Comparison of ENCODE assay signal across 9 mouse cellular contexts in genomic region chrX:20770697-20771381, GRCm38 (mm10). TPM values are rescaled to one million over a fixed set of nuclear protein-coding genes. Genes with fewer than 3 reads are reported as not detected.
DNase-seq lines count a peak whose midpoint lies in the region; ATAC-seq and TF ChIP-seq lines count a peak whose summit lies in the region.
"Had no signal": no experiment of that assay in that cellular context is flagged by ENCODE, and none has a peak within 500 bp of the region (broad histone marks: within the 10 kb centered on the region; RNA-seq: fewer than 3 reads in every experiment).

No protein-coding gene starts in this region.

- no peaks in the 10 kb centered on the region for H3K4me1 ChIP-seq in heart, adult 2 months (ENCODE audit: control insufficient read depth, insufficient read depth, low read length)
- no peaks in the 10 kb centered on the region for H3K4me1 ChIP-seq in liver, postnatal 0 days (ENCODE audit: insufficient read depth)
- H3K4me1 ChIP-seq: heart, embryonic 15.5 days had no signal

- WGBS in heart, adult 2 months: 0% methylated on average over 1 of the region's 1 CpGs
- WGBS in large intestine, adult 2 months: 12% methylated on average over 1 of the region's 1 CpGs
- 17% methylated on average over 1 of the region's 1 CpGs for WGBS in liver, postnatal 0 days (ENCODE audit: insufficient replicate concordance)

- no peak overlapping the region for H3K9ac ChIP-seq in heart, adult 2 months (ENCODE audit: low read depth, low read length)
- H3K9ac ChIP-seq in liver, postnatal 0 days (replicated peaks): no peak overlapping the region
- H3K9ac ChIP-seq: heart, embryonic 15.5 days had no signal

- no peaks in the 10 kb centered on the region for H3K79me2 ChIP-seq in heart, adult 2 months (replicated peaks; ENCODE audit: control insufficient read depth, insufficient read depth, low read length)

- 0 out of 2 replicates have a peak, but pooled peaks have one; percentile 42 for TF ChIP-seq EP300 in heart, adult 2 months (IDR thresholded peaks at IDR 0.05; ENCODE audit: insufficient read depth, low read depth, low read length)
- no peak for TF ChIP-seq EP300 in liver, postnatal 0 days (IDR thresholded peaks at IDR 0.05; ENCODE audit: low read depth)

- H3K27ac ChIP-seq in heart, adult 2 months: no peak overlapping the region
- no peak overlapping the region for H3K27ac ChIP-seq in liver, postnatal 0 days (ENCODE audit: low read depth)
- H3K27ac ChIP-seq: heart, embryonic 15.5 days had no signal

- no peaks in the 10 kb centered on the region for H3K27me3 ChIP-seq in heart, adult 2 months (ENCODE audit: control insufficient read depth, insufficient read depth, low read length)
- H3K27me3 ChIP-seq in liver, postnatal 0 days (ENCODE audit: insufficient read depth, low read length): no peaks in the 10 kb centered on the region
- H3K27me3 ChIP-seq: heart, embryonic 15.5 days had no signal

- peak; percentile 71 for ATAC-seq in liver, postnatal 0 days

- TF ChIP-seq POLR2A in heart, adult 2 months (IDR thresholded peaks at IDR 0.05; ENCODE audit: insufficient read depth, low read depth, low read length): no peak

- H3K9me3 ChIP-seq in liver, postnatal 0 days (ENCODE audit: low read length): no peaks in the 10 kb centered on the region
- H3K9me3 ChIP-seq: heart, embryonic 15.5 days had no signal

- H3K36me3 ChIP-seq in heart, adult 2 months (ENCODE audit: control insufficient read depth, insufficient read depth, low read length): no peaks in the 10 kb centered on the region
- H3K36me3 ChIP-seq in liver, postnatal 0 days (replicated peaks; ENCODE audit: insufficient read depth, low read length): no peaks in the 10 kb centered on the region
- H3K36me3 ChIP-seq: heart, embryonic 15.5 days had no signal

- DNase-seq in CD4-positive, CD25-positive, alpha-beta regulatory T cell, adult 2 months (ENCODE audit: low read depth, low spot score): peak; percentile 90
- peak; percentile 70 for DNase-seq in adrenal gland, adult 8-10 months
- DNase-seq in embryo, embryonic 11 days: peak; percentile 71
- peak; percentile 74 to 90 for DNase-seq in heart, adult 2 months
- peak; percentile 55 for DNase-seq in large intestine, adult 2 months (ENCODE audit: low read depth, low spot score)
- DNase-seq in liver, postnatal 0 days: peak; percentile 86
- DNase-seq in ovary, postnatal 10 days (ENCODE audit: low spot score): peak; percentile 71
- DNase-seq in thymus, postnatal 10 days (ENCODE audit: low spot score in 2 of 2): peak; percentile 59 to 78

- H3K4me3 ChIP-seq in heart, adult 2 months: no peak overlapping the region
- no peak overlapping the region for H3K4me3 ChIP-seq in liver, postnatal 0 days (ENCODE audit: low read depth, low read length)
- H3K4me3 ChIP-seq: heart, embryonic 15.5 days had no signal

- intact Hi-C loops in heart, adult 2 months (cut with DNase I): loop anchor here (2.0 kb wide), 1 partner anchor 108 kb away; no protein-coding TSS in a partner anchor

- peak; percentile 94 for TF ChIP-seq CTCF in heart, adult 2 months (IDR thresholded peaks at IDR 0.05)
- peak; percentile 86 for TF ChIP-seq CTCF in liver, postnatal 0 days (IDR thresholded peaks at IDR 0.05; ENCODE audit: low read depth)

- no peak overlapping the region for H3K4me2 ChIP-seq in liver, postnatal 0 days (ENCODE audit: low read depth, low read length)
- H3K4me2 ChIP-seq: heart, embryonic 15.5 days had no signal

RNA-seq across cellular contexts. Expression of gene Araf, which starts 26.8 kb away (rescaled TPM):
- total RNA-seq in adrenal gland, adult 8-10 months (2022): 100 to 1,000 TPM; 135 to 208 (median 162) TPM
- 10 to 100 TPM; 81.1 to 88.0 TPM for total RNA-seq in heart, adult 2 months (2021)
- 135 and 169 TPM in 2 replicates for polyA plus RNA-seq in heart, adult 2 months (2012; rRNA removed)
- polyA plus RNA-seq in large intestine, adult 2 months (2012; rRNA removed): 117 and 143 TPM in 2 replicates
- 36.1 and 37.5 TPM in 2 replicates for polyA plus RNA-seq in liver, postnatal 0 days (2015; fragmentation: Nextera tagmentation; extraction: Ambion mirVana)
